Mouse (Mus musculus) adrenal gland, adult 2 months (tissue): ENCODE measurements around the gene Rftn2. TPM values are rescaled to one million over a fixed set of nuclear protein-coding genes. Genes with fewer than 3 reads are reported as not detected.
A peak's percentile ranks its signal among the peaks of the same experiment; 100 is the strongest.
"Not testable (repeated sequence)": the region's sequence is repeated elsewhere in the genome, so short reads cannot be mapped to it uniquely, and the experiment has no call there.

Experiments
- DNase-seq: peaks from one replicate; pipeline ENCODE4 v3.0.0; 2021
- polyA plus RNA-seq: library from polyadenylated mRNA; depleted of rRNA; stranded (reverse); fragments of >200 nt; gene quantifications from 2 replicates; pipeline ENCODE4 v1.2.3, GENCODE M21; 2012; rRNA removed
- total RNA-seq, 2 experiments: library from RNA; stranded (reverse); gene quantifications; 2 replicates each; pipeline ENCODE4 v1.2.3; 2021

The Rftn2 gene
- total and polyA plus RNA-seq, 3 experiments = 2.1 to 27.1 (median 13.5) TPM

DNA sequence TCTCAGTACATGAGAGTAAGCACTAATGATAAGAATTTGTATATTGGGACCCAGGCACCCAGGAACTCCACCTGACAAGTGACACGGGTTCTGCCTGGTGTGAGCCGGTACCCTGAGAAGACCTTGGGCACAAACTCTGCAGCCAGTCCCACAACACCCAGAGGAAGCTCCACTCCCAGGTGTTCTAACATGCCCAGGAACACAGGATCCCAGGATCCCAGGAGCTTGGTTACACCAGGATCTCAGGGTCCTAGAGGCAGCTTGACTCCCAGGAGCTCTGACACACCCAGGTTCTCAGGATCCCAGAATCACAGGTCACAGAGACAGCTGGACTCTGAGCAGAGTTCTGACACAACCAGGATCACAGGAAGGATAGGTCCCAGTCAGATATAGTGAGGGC, 102.4 kb downstream of the Rftn2 start:
- not testable (repeated sequence) for DNase-seq

DNA sequence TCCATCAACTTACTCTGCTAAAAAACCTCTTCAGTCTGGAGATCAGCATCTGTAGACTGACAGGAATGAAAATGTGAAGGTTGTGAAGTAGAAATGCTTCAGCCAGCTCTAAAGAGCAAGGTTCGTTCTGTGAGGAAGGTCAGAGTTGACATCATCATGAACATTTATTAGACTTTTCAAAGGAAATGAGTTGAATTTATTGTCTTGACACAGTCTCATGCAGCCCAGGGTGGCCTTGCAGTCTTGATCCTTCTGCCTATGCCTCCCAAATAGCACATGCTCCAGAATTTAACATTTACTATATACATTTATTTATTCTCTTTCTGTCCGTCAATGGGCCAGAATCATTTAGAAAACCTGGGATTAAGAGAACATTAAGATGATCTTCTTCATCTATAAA, 103.0 kb downstream of the Rftn2 start:
- DNase-seq = peak; percentile 71

DNA sequence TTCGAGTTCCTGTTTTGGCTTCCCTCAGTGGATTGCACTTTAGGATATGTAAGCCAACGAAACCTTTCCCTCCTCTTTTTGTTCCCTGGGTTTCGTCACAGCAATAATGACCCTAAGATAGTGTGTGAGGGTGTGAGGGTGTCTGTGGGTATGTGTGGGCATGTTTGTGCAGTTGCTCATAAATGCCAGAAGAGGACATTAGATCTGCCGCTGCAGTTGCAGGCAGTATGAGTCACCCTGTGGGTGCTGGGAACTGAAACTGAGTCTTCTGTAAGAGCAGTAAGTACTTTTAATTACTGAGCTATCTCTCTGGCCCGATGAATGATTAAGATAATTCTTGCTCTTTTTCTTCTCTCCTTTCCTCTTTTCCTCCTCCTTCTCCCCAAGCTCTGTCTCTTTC, 103.5 kb downstream of the Rftn2 start:
- DNase-seq = peak; percentile 75

Other genes starting within 250 kb of the Rftn2 start
- 100 to 1,000 TPM; 121 to 124 TPM for gene Sf3b1, start 199.3 kb downstream of the Rftn2 start, total RNA-seq
- gene Sf3b1, start 199.3 kb downstream of the Rftn2 start, polyA plus RNA-seq = 6.9 and 7.9 TPM in 2 replicates
- gene Coq10b, start 174.0 kb downstream of the Rftn2 start, total RNA-seq = 100 to 1,000 TPM in 1 of 2 experiments, 10 to 100 TPM in 1; 89.5 to 135 TPM
- 24.3 and 24.4 TPM in 2 replicates for gene Coq10b, start 174.0 kb downstream of the Rftn2 start, polyA plus RNA-seq
- 100 to 1,000 TPM; 618 to 826 TPM for gene Hspe1, start 138.7 kb downstream of the Rftn2 start, total RNA-seq
- gene Hspe1, start 138.7 kb downstream of the Rftn2 start, polyA plus RNA-seq = 64.2 and 81.1 TPM in 2 replicates
- 1,000 to 10,000 TPM; 1,172 to 1,353 TPM for gene Hspd1, start 138.5 kb downstream of the Rftn2 start, total RNA-seq
- 38.9 and 40.1 TPM in 2 replicates for gene Hspd1, start 138.5 kb downstream of the Rftn2 start, polyA plus RNA-seq
- gene Mob4, start 95.6 kb downstream of the Rftn2 start, total RNA-seq = 100 to 1,000 TPM; 136 to 390 TPM
- gene Mob4, start 95.6 kb downstream of the Rftn2 start, polyA plus RNA-seq = 14.5 and 24.4 TPM in 2 replicates
- 1 to 10 TPM; 5.4 to 6.6 TPM for gene Mars2, start 10.4 kb upstream of the Rftn2 start, total RNA-seq
- gene Mars2, start 10.4 kb upstream of the Rftn2 start, polyA plus RNA-seq = 4.2 and 4.5 TPM in 2 replicates
- not detected for gene Boll, start 136.7 kb upstream of the Rftn2 start, total RNA-seq
- gene Boll, start 136.7 kb upstream of the Rftn2 start, polyA plus RNA-seq = not detected in 2 replicates
- 1 to 10 TPM; 3.4 to 5.7 TPM for gene Plcl1, start 179.1 kb upstream of the Rftn2 start, total RNA-seq
- 1.9 and 2.0 TPM in 2 replicates for gene Plcl1, start 179.1 kb upstream of the Rftn2 start, polyA plus RNA-seq